Mouse (Mus musculus): Measurements from ENCODE around the gene Sftpd. TPM values are rescaled to one million over a fixed set of nuclear protein-coding genes. Genes with fewer than 3 reads are reported as not detected.

The Sftpd gene
- not detected for total RNA-seq (2023)

DNA sequence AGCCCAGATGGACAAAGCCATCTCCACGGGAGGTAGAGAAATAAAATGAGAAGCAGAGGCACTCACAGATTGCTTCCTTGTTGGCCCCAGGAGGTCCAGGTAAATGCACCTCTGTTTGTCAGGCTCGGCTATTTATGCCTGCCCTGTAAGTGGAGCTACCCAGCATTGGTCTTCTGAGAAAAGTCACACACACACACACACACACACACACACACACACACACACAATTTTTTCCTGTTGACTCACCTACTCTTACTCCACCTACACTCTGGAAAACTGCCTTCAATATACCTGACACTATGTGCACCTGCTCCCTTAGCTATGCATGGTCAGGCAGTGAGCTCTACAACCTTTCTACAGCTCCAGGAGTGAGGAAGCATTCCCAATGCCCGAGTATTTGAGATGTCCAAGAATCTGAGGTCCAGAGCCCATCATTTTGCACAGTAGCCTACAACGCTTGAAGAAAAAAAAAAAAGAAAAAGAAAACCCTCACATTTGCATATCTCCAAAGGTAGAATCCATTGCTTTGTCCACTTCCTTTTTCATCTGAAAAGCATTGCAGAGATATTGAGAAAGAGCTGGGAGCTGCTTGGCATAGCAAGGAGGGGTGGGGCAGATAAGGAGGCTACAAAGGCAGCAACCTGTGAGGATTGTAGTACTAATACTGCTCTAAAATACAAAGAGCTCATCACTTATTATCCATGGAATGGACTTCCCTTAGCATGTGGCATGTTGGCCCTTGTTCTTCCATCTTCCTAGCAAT lies at the start of gene Sftpd:
Sftpd (minus strand) TSS at position 91 of the 763 bp plus-strand sequence.

DNA sequence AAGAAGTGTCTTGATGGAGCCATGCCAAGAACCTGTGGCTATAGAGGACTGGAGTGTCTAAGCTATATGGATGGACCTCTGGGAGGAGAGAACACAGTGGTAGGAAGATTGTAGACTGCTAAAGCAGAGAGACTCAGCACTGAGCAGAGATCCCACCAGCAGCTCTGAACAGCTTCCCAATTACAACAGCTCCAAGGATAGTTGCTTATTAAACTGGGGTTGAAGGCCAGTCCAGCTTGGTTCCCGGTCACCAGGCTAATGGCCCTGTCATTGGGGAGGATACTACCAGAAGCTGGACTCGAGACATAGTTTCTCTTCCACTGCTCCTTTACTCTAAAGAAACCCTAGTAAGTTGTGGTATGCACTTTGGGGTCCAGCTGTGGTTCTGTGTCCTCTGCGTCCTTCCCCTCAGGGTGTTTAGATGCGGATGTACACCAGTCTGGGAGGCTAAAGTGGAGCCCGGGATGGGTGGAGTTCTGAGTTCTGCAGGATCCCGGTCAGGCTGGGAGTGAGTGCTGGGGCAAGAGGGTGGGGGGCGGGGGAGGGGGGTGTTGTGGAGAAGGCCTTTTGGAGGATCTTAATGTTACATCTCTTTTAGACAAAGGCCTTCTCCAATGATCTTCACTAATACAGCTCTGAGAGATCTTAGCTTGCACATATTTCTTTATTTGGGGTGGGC lies 33.6 kb downstream of the Sftpd start, which contains the start of gene Mbl1:
Mbl1 (plus strand) TSS at position 239 of the 679 bp plus-strand sequence.

DNA sequence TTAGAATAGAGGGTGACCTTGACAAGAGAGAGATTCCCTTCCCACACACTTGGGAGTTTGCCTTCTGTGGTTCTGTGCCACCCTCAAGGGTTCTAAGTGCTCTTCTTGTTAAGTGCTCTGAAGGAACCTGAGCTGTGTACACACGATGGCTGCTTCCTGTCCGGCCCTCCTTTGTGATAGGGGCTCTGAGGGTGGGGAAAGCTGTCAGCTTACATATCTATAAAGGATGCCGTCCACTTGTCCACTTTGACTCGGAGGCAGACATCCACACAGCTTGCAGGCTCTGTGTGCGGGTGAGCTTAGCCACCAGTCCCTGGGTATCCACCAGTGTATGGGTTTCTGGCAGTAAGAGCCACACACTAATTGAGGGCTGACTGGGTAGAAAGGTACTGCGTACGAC lies 53.4 kb downstream of the Sftpd start, which contains the start of gene Sftpa1:
Sftpa1 (plus strand) TSS at position 243 of the 400 bp plus-strand sequence.

Other genes with a start within 250 kb of the Sftpd start
- gene Tspan14, start 218.3 kb downstream of the Sftpd start, total RNA-seq (2023): 116 TPM
- 11.7 TPM for gene Fam213a, start 171.4 kb downstream of the Sftpd start, total RNA-seq (2023)
- not detected for gene Dydc2, start 115.9 kb downstream of the Sftpd start, total RNA-seq (2023)
- not detected for gene Dydc1, start 112.2 kb downstream of the Sftpd start, total RNA-seq (2023)
- gene Mat1a, start 80.1 kb downstream of the Sftpd start, total RNA-seq (2023): not detected
- not detected for gene Sftpa1, start 53.4 kb downstream of the Sftpd start, total RNA-seq (2023)
- not detected for gene Mbl1, start 33.7 kb downstream of the Sftpd start, total RNA-seq (2023)
- gene Gm2832, start 93.7 kb upstream of the Sftpd start, total RNA-seq (2023): not detected
- gene Gm5798, start 163.5 kb upstream of the Sftpd start, total RNA-seq (2023): not detected
- gene Gm7945, start 201.2 kb upstream of the Sftpd start, total RNA-seq (2023): not detected
- not detected for gene Gm6482, start 223.1 kb upstream of the Sftpd start, total RNA-seq (2023)

Data from CD4-positive naive resting alpha-beta T cell, adult 57 days (primary cell).